Comparison of ENCODE assay signal across 8 mouse cellular contexts in the genomic region with DNA sequence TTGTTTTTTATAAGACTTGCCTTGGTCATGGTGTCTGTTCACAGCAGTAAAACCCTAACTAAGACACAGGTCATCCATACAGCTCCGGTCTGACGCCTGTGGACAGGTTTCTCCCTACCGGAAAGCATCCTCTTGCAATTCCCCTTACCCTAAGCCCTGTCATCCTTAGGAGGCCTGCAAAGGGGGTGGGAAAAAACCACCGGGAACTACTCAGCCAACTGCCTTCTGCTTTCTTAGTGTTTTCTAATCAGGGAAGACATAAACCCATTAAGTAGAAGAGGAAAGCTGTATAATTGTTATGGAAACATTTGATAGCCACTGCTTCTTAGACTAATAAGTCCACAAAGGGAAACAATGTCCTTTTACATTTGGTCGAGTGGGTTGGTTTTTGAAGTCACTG. TPM values are rescaled to one million over a fixed set of nuclear protein-coding genes. Genes with fewer than 3 reads are reported as not detected.
DNase-seq lines count a peak whose midpoint lies in the region; ATAC-seq and TF ChIP-seq lines count a peak whose summit lies in the region.

No protein-coding gene starts in this region.

- peaks cover 15% of the 10 kb centered on the region for H3K4me1 ChIP-seq in embryonic facial prominence, embryonic 15.5 days
- H3K4me1 ChIP-seq in limb, embryonic 10.5 days = peaks cover 19% of the 10 kb centered on the region
- H3K4me1 ChIP-seq in neural tube, embryonic 15.5 days = peaks cover 24% of the 10 kb centered on the region

- H3K9me3 ChIP-seq in embryonic facial prominence, embryonic 15.5 days (replicated peaks) = no peaks in the 10 kb centered on the region
- no peaks in the 10 kb centered on the region for H3K9me3 ChIP-seq in limb, embryonic 10.5 days (replicated peaks)
- H3K9me3 ChIP-seq in neural tube, embryonic 15.5 days (replicated peaks) = no peaks in the 10 kb centered on the region

- intact Hi-C loops in left cerebral cortex, adult 2 months (cut with DNase I) = loop anchor here (1.0 kb wide), 1 partner anchor 15 kb away; no protein-coding TSS in a partner anchor
- intact Hi-C loops in left cerebral cortex, postnatal 4 days (cut with DNase I) = no loop called here
- intact Hi-C loops in gastrocnemius, postnatal 14 days (cut with DNase I; ENCODE audit: low total_unique reads) = no loop called here

- H3K4me2 ChIP-seq in embryonic facial prominence, embryonic 15.5 days (replicated peaks) = peak overlapping the region; percentile 70
- peak overlapping the region; percentile 78 for H3K4me2 ChIP-seq in neural tube, embryonic 15.5 days

- no peak for DNase-seq in left cerebral cortex, adult 2 months (ENCODE audit: extremely low spot score in 1 of 2, low spot score in 2 of 2)
- DNase-seq in left cerebral cortex, postnatal 4 days = no peak
- DNase-seq in limb, embryonic 10.5 days (ENCODE audit: low spot score) = no peak
- no peak for DNase-seq in gastrocnemius, postnatal 14 days
- DNase-seq in right cerebral cortex, postnatal 10 days (ENCODE audit: low spot score in 2 of 2) = no peak
- no peak for DNase-seq in layer of hippocampus, adult 9-11 months

- H3K4me3 ChIP-seq in left cerebral cortex, adult 2 months = peak overlapping the region; percentile 81
- peak overlapping the region; percentile 94 for H3K4me3 ChIP-seq in embryonic facial prominence, embryonic 15.5 days (replicated peaks)
- H3K4me3 ChIP-seq in limb, embryonic 10.5 days = peak overlapping the region; percentile 95
- peak overlapping the region; percentile 65 for H3K4me3 ChIP-seq in neural tube, embryonic 15.5 days (replicated peaks)

- TF ChIP-seq CTCF in left cerebral cortex, adult 2 months (IDR thresholded peaks at IDR 0.05) = no peak

- 48% methylated on average over 5 of the region's 5 CpGs for WGBS in embryonic facial prominence, embryonic 15.5 days
- WGBS in limb, embryonic 10.5 days = 49% methylated on average over 5 of the region's 5 CpGs
- 48% methylated on average over 5 of the region's 5 CpGs for WGBS in neural tube, embryonic 15.5 days

- peak overlapping the region; percentile 97 for H3K27ac ChIP-seq in left cerebral cortex, adult 2 months
- 0 out of 2 replicates have a peak overlapping the region, but pooled peaks have one; percentile 88 for H3K27ac ChIP-seq in embryonic facial prominence, embryonic 15.5 days (replicated peaks)
- 0 out of 2 replicates have a peak overlapping the region, but pooled peaks have one; percentile 86 for H3K27ac ChIP-seq in limb, embryonic 10.5 days
- H3K27ac ChIP-seq in neural tube, embryonic 15.5 days (replicated peaks) = peak overlapping the region; percentile 92

- H3K27me3 ChIP-seq in embryonic facial prominence, embryonic 15.5 days = no peaks in the 10 kb centered on the region
- H3K27me3 ChIP-seq in limb, embryonic 10.5 days (ENCODE audit: low read depth, poor library complexity, severe bottlenecking) = no peaks in the 10 kb centered on the region
- H3K27me3 ChIP-seq in neural tube, embryonic 15.5 days (replicated peaks) = no peaks in the 10 kb centered on the region

- no peak for ATAC-seq in embryonic facial prominence, embryonic 15.5 days (ENCODE audit: insufficient number of reproducible peaks, low FRiP score, low TSS enrichment, low read depth)
- no peak for ATAC-seq in neural tube, embryonic 15.5 days (ENCODE audit: low FRiP score)

- H3K9ac ChIP-seq in embryonic facial prominence, embryonic 15.5 days = no peak overlapping the region
- peak overlapping the region; percentile 45; the same call in 1 of the 2 replicates for H3K9ac ChIP-seq in neural tube, embryonic 15.5 days (replicated peaks)

- peaks cover 11% of the 10 kb centered on the region for H3K36me3 ChIP-seq in embryonic facial prominence, embryonic 15.5 days
- peaks cover 12% of the 10 kb centered on the region for H3K36me3 ChIP-seq in limb, embryonic 10.5 days
- H3K36me3 ChIP-seq in neural tube, embryonic 15.5 days = peaks cover 8% of the 10 kb centered on the region

RNA-seq across cellular contexts. Expression of gene Sod2, which starts 0.3 kb away (rescaled TPM):
- 100 to 1,000 TPM; 267 to 273 TPM for total RNA-seq in left cerebral cortex, adult 2 months (2021)
- 100 to 1,000 TPM; 158 TPM for total RNA-seq in left cerebral cortex, postnatal 4 days (2021)
- 98.3 and 98.5 TPM in 2 replicates for polyA plus RNA-seq in embryonic facial prominence, embryonic 15.5 days (2015; fragmentation: Nextera tagmentation; extraction: Ambion mirVana)
- 94.4 and 105 TPM in 2 replicates for polyA plus RNA-seq in limb, embryonic 10.5 days (2016; fragmentation: Nextera tagmentation; extraction: Ambion mirVana)
- 132 and 141 TPM in 2 replicates for polyA plus RNA-seq in neural tube, embryonic 15.5 days (2015; fragmentation: Nextera tagmentation; extraction: Ambion mirVana)
- 100 to 1,000 TPM; 302 to 371 TPM for total RNA-seq in gastrocnemius, postnatal 14 days (2021)

RNA-seq across cellular contexts. Expression of gene Wtap, which starts 13.0 kb away (rescaled TPM):
- 10 to 100 TPM; 52.7 to 54.2 TPM for total RNA-seq in left cerebral cortex, adult 2 months (2021)
- total RNA-seq in left cerebral cortex, postnatal 4 days (2021) = 100 to 1,000 TPM in 1 of 2 experiments, 10 to 100 TPM in 1; 95.1 to 103 TPM
- polyA plus RNA-seq in embryonic facial prominence, embryonic 15.5 days (2015; fragmentation: Nextera tagmentation; extraction: Ambion mirVana) = 120 and 125 TPM in 2 replicates
- polyA plus RNA-seq in limb, embryonic 10.5 days (2016; fragmentation: Nextera tagmentation; extraction: Ambion mirVana) = 123 and 140 TPM in 2 replicates
- 111 and 113 TPM in 2 replicates for polyA plus RNA-seq in neural tube, embryonic 15.5 days (2015; fragmentation: Nextera tagmentation; extraction: Ambion mirVana)
- 10 to 100 TPM; 27.9 to 31.2 TPM for total RNA-seq in gastrocnemius, postnatal 14 days (2021)

RNA-seq across cellular contexts. Expression of gene Gpr31b, which starts 45.1 kb away (rescaled TPM):
- not detected for total RNA-seq in left cerebral cortex, adult 2 months (2021)
- under 1 TPM; 0.34 to 0.64 TPM for total RNA-seq in left cerebral cortex, postnatal 4 days (2021)
- 0.30 TPM in 1 of 2 replicates, not detected in the other for polyA plus RNA-seq in embryonic facial prominence, embryonic 15.5 days (2015; fragmentation: Nextera tagmentation; extraction: Ambion mirVana)
- not detected in 2 replicates for polyA plus RNA-seq in limb, embryonic 10.5 days (2016; fragmentation: Nextera tagmentation; extraction: Ambion mirVana)
- polyA plus RNA-seq in neural tube, embryonic 15.5 days (2015; fragmentation: Nextera tagmentation; extraction: Ambion mirVana) = 0.20 TPM in 1 of 2 replicates, not detected in the other
- total RNA-seq in gastrocnemius, postnatal 14 days (2021) = not detected

RNA-seq across cellular contexts. Expression of gene Acat2, which starts 46.4 kb away (rescaled TPM):
- 10 to 100 TPM; 53.4 to 55.6 TPM for total RNA-seq in left cerebral cortex, adult 2 months (2021)
- 100 to 1,000 TPM; 212 to 235 TPM for total RNA-seq in left cerebral cortex, postnatal 4 days (2021)
- polyA plus RNA-seq in embryonic facial prominence, embryonic 15.5 days (2015; fragmentation: Nextera tagmentation; extraction: Ambion mirVana) = 121 and 128 TPM in 2 replicates
- polyA plus RNA-seq in limb, embryonic 10.5 days (2016; fragmentation: Nextera tagmentation; extraction: Ambion mirVana) = 343 and 357 TPM in 2 replicates
- polyA plus RNA-seq in neural tube, embryonic 15.5 days (2015; fragmentation: Nextera tagmentation; extraction: Ambion mirVana) = 299 and 347 TPM in 2 replicates
- 1 to 10 TPM; 4.7 to 6.4 TPM for total RNA-seq in gastrocnemius, postnatal 14 days (2021)

RNA-seq across cellular contexts. Expression of gene Tcp10b, which starts 53.9 kb away (rescaled TPM):
- total RNA-seq in left cerebral cortex, adult 2 months (2021) = 1 to 10 TPM in 1 of 2 experiments, under 1 TPM in 1; 0.61 to 1.4 TPM
- under 1 TPM; 0.42 to 0.60 TPM for total RNA-seq in left cerebral cortex, postnatal 4 days (2021)
- 0.27 and 0.29 TPM in 2 replicates for polyA plus RNA-seq in embryonic facial prominence, embryonic 15.5 days (2015; fragmentation: Nextera tagmentation; extraction: Ambion mirVana)
- polyA plus RNA-seq in limb, embryonic 10.5 days (2016; fragmentation: Nextera tagmentation; extraction: Ambion mirVana) = not detected in 2 replicates
- polyA plus RNA-seq in neural tube, embryonic 15.5 days (2015; fragmentation: Nextera tagmentation; extraction: Ambion mirVana) = 0.19 and 0.23 TPM in 2 replicates
- total RNA-seq in gastrocnemius, postnatal 14 days (2021) = under 1 TPM; 0.27 to 0.35 TPM
